Mouse (Mus musculus): Measurements from ENCODE around the gene Unk. TPM values are rescaled to one million over a fixed set of nuclear protein-coding genes. Genes with fewer than 3 reads are reported as not detected.

Unk gene
- total and polyA plus RNA-seq, 3 experiments: 21.7 to 42.3 TPM; not detected in 1

- no peak for TF ChIP-seq MEF2A (IDR thresholded peaks at IDR 0.05; ENCODE audit: extremely low read depth, insufficient replicate concordance, low read depth, low read length, poor library complexity, severe bottlenecking)
- peak in 1 of 3 experiments; percentile 16; a peak in 2 of 6 replicates for TF ChIP-seq CTCF (IDR thresholded peaks at IDR 0.05 in 2 of 3, conservative IDR thresholded peaks at IDR 0.05 in 1 of 3; ENCODE audit: control insufficient read depth in 1 of 3, insufficient read depth in 1 of 3, low read depth in 2 of 3, low read length in 3 of 3, poor library complexity in 1 of 3, severe bottlenecking in 1 of 3)
- no peak for TF ChIP-seq MXI1 (IDR thresholded peaks at IDR 0.05; ENCODE audit: low read depth, low read length)
- TF ChIP-seq MYC (IDR thresholded peaks at IDR 0.05; ENCODE audit: low read depth, low read length): no peak
- Histone ChIP-seq H3K27me3 (ENCODE audit: control insufficient read depth in 1 of 2, insufficient read depth in 2 of 2, low read length in 2 of 2) (no peaks in the 10 kb centered on the region), H3K4me3 (ENCODE audit: control insufficient read depth in 1 of 2, insufficient read depth in 1 of 2, low read depth in 2 of 2, low read length in 2 of 2) (no peak overlapping the region), H3K27ac (ENCODE audit: control insufficient read depth, low read depth, low read length) (no peak overlapping the region), H3K9me3 (replicated peaks; ENCODE audit: insufficient read depth, low read length) (no peaks in the 10 kb centered on the region), H3K9ac (ENCODE audit: control insufficient read depth, low read depth, low read length, poor library complexity, severe bottlenecking) (no peak overlapping the region), H3K4me1 (ENCODE audit: control insufficient read depth in 1 of 2, insufficient read depth in 2 of 2, low read length in 2 of 2) (peaks cover 9 to 10% of the 10 kb centered on the region in 2 experiments), H3K36me3 (ENCODE audit: control insufficient read depth in 1 of 2, insufficient read depth in 2 of 2, low read length in 2 of 2) (peaks cover 0 to 8% of the 10 kb centered on the region in 2 experiments; a peak in 2 of 4 replicates), H3K79me2 (ENCODE audit: control insufficient read depth, insufficient read depth, low read length, poor library complexity) (no peaks in the 10 kb centered on the region)
- DNase-seq (ENCODE audit: low read depth, low spot score): no peak
Measured at GRCm38 (mm10) chr11:116106963-116107776, 77.0 kb downstream of the Unk start.

GRCm38 (mm10) chr11:116107777-116108285 is 77.7 kb downstream of the Unk start:
- TF ChIP-seq JUND (IDR thresholded peaks at IDR 0.05; ENCODE audit: low read depth, low read length) (no peak), USF2 (IDR thresholded peaks at IDR 0.05; ENCODE audit: borderline replicate concordance in 1 of 2, insufficient read depth in 1 of 2, low read depth in 1 of 2, low read length in 2 of 2) (no peak), POLR2AphosphoS5 (IDR thresholded peaks at IDR 0.05; ENCODE audit: borderline replicate concordance, low read depth, low read length) (no peak), RAD21 (IDR thresholded peaks at IDR 0.05; ENCODE audit: low read depth, low read length) (no peak), GABPA (IDR thresholded peaks at IDR 0.05; ENCODE audit: low read depth, low read length) (no peak), CHD1 (IDR thresholded peaks at IDR 0.05; ENCODE audit: low read depth, low read length) (no peak), ZNF384 (IDR thresholded peaks at IDR 0.05; ENCODE audit: low read depth, low read length) (no peak), TCF12 (IDR thresholded peaks at IDR 0.05; ENCODE audit: low read depth, low read length) (no peak), ZKSCAN1 (IDR thresholded peaks at IDR 0.05; ENCODE audit: low read depth, low read length) (no peak), SMC3 (IDR thresholded peaks at IDR 0.05; ENCODE audit: low read depth, low read length) (no peak), MXI1 (IDR thresholded peaks at IDR 0.05; ENCODE audit: low read depth, low read length) (no peak), ZMIZ1 (IDR thresholded peaks at IDR 0.05; ENCODE audit: low read depth, low read length) (no peak), MAFK (IDR thresholded peaks at IDR 0.05; ENCODE audit: borderline replicate concordance, low read depth, low read length) (no peak), MEF2A (IDR thresholded peaks at IDR 0.05; ENCODE audit: extremely low read depth, insufficient replicate concordance, low read depth, low read length, poor library complexity, severe bottlenecking) (no peak), UBTF (IDR thresholded peaks at IDR 0.05; ENCODE audit: borderline replicate concordance, insufficient read depth, low read depth, low read length) (no peak), CTCF (IDR thresholded peaks at IDR 0.05 in 2 of 3, conservative IDR thresholded peaks at IDR 0.05 in 1 of 3; ENCODE audit: control insufficient read depth in 1 of 3, insufficient read depth in 1 of 3, low read depth in 2 of 3, low read length in 3 of 3, poor library complexity in 1 of 3, severe bottlenecking in 1 of 3) (no peak), MYC (IDR thresholded peaks at IDR 0.05; ENCODE audit: low read depth, low read length) (no peak)
- Histone ChIP-seq H3K27me3 (ENCODE audit: control insufficient read depth in 1 of 2, insufficient read depth in 2 of 2, low read length in 2 of 2) (no peaks in the 10 kb centered on the region), H3K36me3 (ENCODE audit: control insufficient read depth in 1 of 2, insufficient read depth in 2 of 2, low read length in 2 of 2) (peaks cover 0 to 8% of the 10 kb centered on the region in 2 experiments; a peak in 2 of 4 replicates), H3K79me2 (ENCODE audit: control insufficient read depth, insufficient read depth, low read length, poor library complexity) (no peaks in the 10 kb centered on the region), H3K9ac (ENCODE audit: control insufficient read depth, low read depth, low read length, poor library complexity, severe bottlenecking) (no peak overlapping the region), H3K27ac (ENCODE audit: control insufficient read depth, low read depth, low read length) (no peak overlapping the region), H3K4me3 (ENCODE audit: control insufficient read depth in 1 of 2, insufficient read depth in 1 of 2, low read depth in 2 of 2, low read length in 2 of 2) (no peak overlapping the region), H3K4me1 (ENCODE audit: control insufficient read depth in 1 of 2, insufficient read depth in 2 of 2, low read length in 2 of 2) (peaks cover 9 to 10% of the 10 kb centered on the region in 2 experiments), H3K9me3 (replicated peaks; ENCODE audit: insufficient read depth, low read length) (no peaks in the 10 kb centered on the region)
- DNase-seq (ENCODE audit: low read depth, low spot score): no peak

All from MEL (cell line).